Mouse (Mus musculus): ENCODE data around the gene Gpam. TPM values are rescaled to one million over a fixed set of nuclear protein-coding genes. Genes with fewer than 3 reads are reported as not detected.
A peak's percentile ranks its signal among the peaks of the same experiment; 100 is the strongest.
"Not testable (repeated sequence)": the region's sequence is repeated elsewhere in the genome, so short reads cannot be mapped to it uniquely, and the experiment has no call there.

The Gpam gene
- polyA plus RNA-seq, 1 experiment = 0.60 TPM

- no peak for TF ChIP-seq FLI1 (IDR thresholded peaks at IDR 0.05; ENCODE audit: low read length)
- TF ChIP-seq GATA1 (IDR thresholded peaks at IDR 0.05; ENCODE audit: borderline replicate concordance, low read length) = peak; percentile 30; the same call in 1 of the 3 replicates
- no peaks in the 10 kb centered on the region for H3K4me1 ChIP-seq
These were observed 35.2 kb upstream of the Gpam start for GRCm38 (mm10) chr19:55162271-55162670.

GRCm38 (mm10) chr19:55159826-55160225 is 32.8 kb upstream of the Gpam start:
- Histone ChIP-seq H3K27me3 (replicated peaks) (peaks cover 2% of the 10 kb centered on the region), H3K4me3 (replicated peaks) (no peak overlapping the region), H3K9me3 (no peaks in the 10 kb centered on the region), H3K36me3 (replicated peaks; ENCODE audit: low read length) (no peaks in the 10 kb centered on the region), H3K4me1 (no peaks in the 10 kb centered on the region)
- TF ChIP-seq FLI1 (IDR thresholded peaks at IDR 0.05; ENCODE audit: low read length) = no peak
- TF ChIP-seq GATA1 (IDR thresholded peaks at IDR 0.05; ENCODE audit: borderline replicate concordance, low read length) = no peak

More at GRCm38 (mm10) chr19:55162271-55162670, 35.2 kb upstream of the Gpam start:
- H3K36me3 ChIP-seq (replicated peaks; ENCODE audit: low read length) = no peaks in the 10 kb centered on the region
- H3K27me3 ChIP-seq (replicated peaks) = peaks cover 4% of the 10 kb centered on the region
- 0 out of 2 replicates have a peak, but pooled peaks cover under 1% of the 10 kb centered on the region for H3K9me3 ChIP-seq
- peak overlapping the region; percentile 33 for H3K4me3 ChIP-seq (replicated peaks)

- Histone ChIP-seq H3K36me3 (replicated peaks; ENCODE audit: low read length) (no peaks in the 10 kb centered on the region), H3K9me3 (no peaks in the 10 kb centered on the region), H3K4me1 (no peaks in the 10 kb centered on the region), H3K27me3 (replicated peaks) (peaks cover 2% of the 10 kb centered on the region), H3K4me3 (replicated peaks) (no peak overlapping the region)
- no peak for TF ChIP-seq GATA1 (IDR thresholded peaks at IDR 0.05; ENCODE audit: borderline replicate concordance, low read length)
- no peak for TF ChIP-seq FLI1 (IDR thresholded peaks at IDR 0.05; ENCODE audit: low read length)
These were observed 31.6 kb upstream of the Gpam start for GRCm38 (mm10) chr19:55158606-55159005.

GRCm38 (mm10) chr19:55157029-55157428 is 30.0 kb upstream of the Gpam start:
- no peaks in the 10 kb centered on the region for H3K9me3 ChIP-seq
- TF ChIP-seq FLI1 (IDR thresholded peaks at IDR 0.05; ENCODE audit: low read length) (no peak), GATA1 (IDR thresholded peaks at IDR 0.05; ENCODE audit: borderline replicate concordance, low read length) (no peak)

GRCm38 (mm10) chr19:55152983-55153382 is 25.9 kb upstream of the Gpam start:
- no peaks in the 10 kb centered on the region for H3K36me3 ChIP-seq (replicated peaks; ENCODE audit: low read length)
- peaks cover 8% of the 10 kb centered on the region for H3K27me3 ChIP-seq (replicated peaks)
- no peaks in the 10 kb centered on the region for H3K4me1 ChIP-seq
- TF ChIP-seq FLI1 (IDR thresholded peaks at IDR 0.05; ENCODE audit: low read length) = no peak
- TF ChIP-seq GATA1 (IDR thresholded peaks at IDR 0.05; ENCODE audit: borderline replicate concordance, low read length) = no peak
- H3K9me3 ChIP-seq = peaks cover 8% of the 10 kb centered on the region
- H3K4me3 ChIP-seq (replicated peaks) = no peak overlapping the region

More at GRCm38 (mm10) chr19:55157029-55157428, 30.0 kb upstream of the Gpam start:
- Histone ChIP-seq H3K27me3 (replicated peaks) (peaks cover 2% of the 10 kb centered on the region), H3K4me3 (replicated peaks) (no peak overlapping the region), H3K36me3 (replicated peaks; ENCODE audit: low read length) (no peaks in the 10 kb centered on the region), H3K4me1 (no peaks in the 10 kb centered on the region)

GRCm38 (mm10) chr19:55152274-55152673 is 25.2 kb upstream of the Gpam start:
- H3K36me3 ChIP-seq (replicated peaks; ENCODE audit: low read length); H3K27me3 ChIP-seq (replicated peaks); H3K4me1 ChIP-seq; H3K4me3 ChIP-seq (replicated peaks); H3K9me3 ChIP-seq: not testable (repeated sequence)

- TF ChIP-seq GATA1 (IDR thresholded peaks at IDR 0.05; ENCODE audit: borderline replicate concordance, low read length) = no peak
- TF ChIP-seq FLI1 (IDR thresholded peaks at IDR 0.05; ENCODE audit: low read length) = no peak
These were observed 22.6 kb upstream of the Gpam start for GRCm38 (mm10) chr19:55149646-55150045.

GRCm38 (mm10) chr19:55148109-55148508 is 21.1 kb upstream of the Gpam start:
- Histone ChIP-seq H3K27me3 (replicated peaks) (peaks cover 21% of the 10 kb centered on the region), H3K36me3 (replicated peaks; ENCODE audit: low read length) (no peaks in the 10 kb centered on the region), H3K4me3 (replicated peaks) (no peak overlapping the region), H3K4me1 (peaks cover 3% of the 10 kb centered on the region; the same call in 1 of the 2 replicates), H3K9me3 (peaks cover 8% of the 10 kb centered on the region)
- TF ChIP-seq GATA1 (IDR thresholded peaks at IDR 0.05; ENCODE audit: borderline replicate concordance, low read length) = no peak

More at GRCm38 (mm10) chr19:55149646-55150045, 22.6 kb upstream of the Gpam start:
- no peak overlapping the region for H3K4me3 ChIP-seq (replicated peaks)
- no peaks in the 10 kb centered on the region for H3K36me3 ChIP-seq (replicated peaks; ENCODE audit: low read length)
- H3K9me3 ChIP-seq = peaks cover 8% of the 10 kb centered on the region
- H3K27me3 ChIP-seq (replicated peaks) = peaks cover 16% of the 10 kb centered on the region
- peaks cover 3% of the 10 kb centered on the region; the same call in 1 of the 2 replicates for H3K4me1 ChIP-seq

- peaks cover 21% of the 10 kb centered on the region for H3K27me3 ChIP-seq (replicated peaks)
- H3K4me1 ChIP-seq = peaks cover 3% of the 10 kb centered on the region; the same call in 1 of the 2 replicates
- TF ChIP-seq GATA1 (IDR thresholded peaks at IDR 0.05; ENCODE audit: borderline replicate concordance, low read length) (no peak), FLI1 (IDR thresholded peaks at IDR 0.05; ENCODE audit: low read length) (no peak)
- no peaks in the 10 kb centered on the region for H3K36me3 ChIP-seq (replicated peaks; ENCODE audit: low read length)
- peaks cover 8% of the 10 kb centered on the region for H3K9me3 ChIP-seq
- no peak overlapping the region for H3K4me3 ChIP-seq (replicated peaks)
These were observed 20.5 kb upstream of the Gpam start for GRCm38 (mm10) chr19:55147568-55147967.

- Histone ChIP-seq H3K36me3 (replicated peaks; ENCODE audit: low read length) (no peaks in the 10 kb centered on the region), H3K27me3 (replicated peaks) (peaks cover 28% of the 10 kb centered on the region), H3K4me1 (peaks cover 3% of the 10 kb centered on the region; the same call in 1 of the 2 replicates), H3K9me3 (peaks cover 8% of the 10 kb centered on the region), H3K4me3 (replicated peaks) (no peak overlapping the region)
- TF ChIP-seq GATA1 (IDR thresholded peaks at IDR 0.05; ENCODE audit: borderline replicate concordance, low read length) = no peak
These were observed 18.1 kb upstream of the Gpam start for GRCm38 (mm10) chr19:55145136-55145535.

GRCm38 (mm10) chr19:55144691-55145090 is 17.7 kb upstream of the Gpam start:
- Histone ChIP-seq H3K27me3 (replicated peaks) (peaks cover 28% of the 10 kb centered on the region), H3K4me1 (peaks cover 3% of the 10 kb centered on the region; the same call in 1 of the 2 replicates), H3K9me3 (peaks cover 3% of the 10 kb centered on the region), H3K4me3 (replicated peaks) (no peak overlapping the region), H3K36me3 (replicated peaks; ENCODE audit: low read length) (no peaks in the 10 kb centered on the region)
- no peak for TF ChIP-seq GATA1 (IDR thresholded peaks at IDR 0.05; ENCODE audit: borderline replicate concordance, low read length)
- TF ChIP-seq FLI1 (IDR thresholded peaks at IDR 0.05; ENCODE audit: low read length) = no peak

All from megakaryocyte, embryonic 14.5 days (primary cell).